Mouse (Mus musculus) adipocyte (in vitro differentiated cells): ENCODE data around the gene Zfp423.

ENCODE experiments used
- DNase-seq: peaks from one replicate; pipeline ENCODE4 v3.0.0-alpha.2; 2016; ENCODE audit warnings: low spot score

Zfp423 gene

GRCm38 (mm10) chr8:87835411-87835821, 124.0 kb downstream of the Zfp423 start:
- DNase-seq = no peak

- no peak for DNase-seq
Measured at GRCm38 (mm10) chr8:87834656-87835055, 124.7 kb downstream of the Zfp423 start.

- DNase-seq = no peak
Measured at GRCm38 (mm10) chr8:87833841-87834620, 125.4 kb downstream of the Zfp423 start.

- no peak for DNase-seq
Measured at GRCm38 (mm10) chr8:87833339-87833738, 126.1 kb downstream of the Zfp423 start.

GRCm38 (mm10) chr8:87832381-87833325, 126.7 kb downstream of the Zfp423 start:
- no peak for DNase-seq

GRCm38 (mm10) chr8:87831567-87831966, 127.8 kb downstream of the Zfp423 start:
- no peak for DNase-seq

- no peak for DNase-seq
Measured at GRCm38 (mm10) chr8:87831116-87831515, 128.3 kb downstream of the Zfp423 start.

GRCm38 (mm10) chr8:87830200-87830599, 129.2 kb downstream of the Zfp423 start:
- DNase-seq = no peak

GRCm38 (mm10) chr8:87826013-87826660, 133.3 kb downstream of the Zfp423 start:
- no peak for DNase-seq

- no peak for DNase-seq
Measured at GRCm38 (mm10) chr8:87823172-87823571, 136.2 kb downstream of the Zfp423 start.

- no peak for DNase-seq
Measured at GRCm38 (mm10) chr8:87822690-87823089, 136.7 kb downstream of the Zfp423 start.

GRCm38 (mm10) chr8:87822175-87822574, 137.2 kb downstream of the Zfp423 start:
- no peak for DNase-seq

GRCm38 (mm10) chr8:87821655-87822054, 137.7 kb downstream of the Zfp423 start:
- peak; percentile 79 for DNase-seq

- DNase-seq = no peak
Measured at GRCm38 (mm10) chr8:87819263-87819662, 140.1 kb downstream of the Zfp423 start.

GRCm38 (mm10) chr8:87818506-87818905, 140.9 kb downstream of the Zfp423 start:
- no peak for DNase-seq

GRCm38 (mm10) chr8:87816141-87816540, 143.3 kb downstream of the Zfp423 start:
- no peak for DNase-seq

- no peak for DNase-seq
Measured at GRCm38 (mm10) chr8:87812661-87813060, 146.7 kb downstream of the Zfp423 start.

- peak; percentile 65 for DNase-seq
Measured at GRCm38 (mm10) chr8:87812069-87812449, 147.3 kb downstream of the Zfp423 start.

- no peak for DNase-seq
Measured at GRCm38 (mm10) chr8:87811399-87812068, 147.9 kb downstream of the Zfp423 start.

- no peak for DNase-seq
Measured at GRCm38 (mm10) chr8:87810771-87811170, 148.6 kb downstream of the Zfp423 start.

GRCm38 (mm10) chr8:87804327-87804900, 155.0 kb downstream of the Zfp423 start:
- DNase-seq = peak; percentile 19
